Mouse (Mus musculus) gastrocnemius, postnatal 14 days (tissue): ENCODE results near the gene Gm10770. TPM values are rescaled to one million over a fixed set of nuclear protein-coding genes. Genes with fewer than 3 reads are reported as not detected.
A peak's percentile ranks its signal among the peaks of the same experiment; 100 is the strongest.
"Not testable (repeated sequence)": the region's sequence is repeated elsewhere in the genome, so short reads cannot be mapped to it uniquely, and the experiment has no call there.

Experiments used
- DNase-seq: peaks from one replicate; pipeline ENCODE4 v3.0.0; 2021; ENCODE audit warnings: mixed read lengths
- intact Hi-C: fragments of 180-260 bp; cut with DNase I; formaldehyde crosslinking; loops from one replicate; pipeline ENCODE4 v1.15.1; 2025; ENCODE audit warnings: low total_unique reads
- long read RNA-seq, 2 experiments: library from polyadenylated mRNA; stranded (forward); transcript quantifications; one replicate each; pipeline ENCODE4 v2.0.0; 2021
- total RNA-seq, 2 experiments: library from RNA; stranded (reverse); gene quantifications; 2 replicates each; pipeline ENCODE4 v1.2.3; 2021

Gm10770 gene
- total RNA-seq, result not detected
- long read RNA-seq, experiment 1, result 0 reads
- long read RNA-seq, experiment 2, result 0 reads

- DNase-seq, intact Hi-C loops: not testable (repeated sequence)
Measured at GRCm38 (mm10) chr2:150179579-150179978, at the start of gene Gm10770. Gene Gm10770, minus strand, starts transcription at chr2:150179679.

- DNase-seq, intact Hi-C loops: not testable (repeated sequence)
Measured at GRCm38 (mm10) chr2:150223263-150223662, 43.8 kb upstream of the Gm10770 start.

- intact Hi-C loops, DNase-seq: not testable (repeated sequence)
Measured at GRCm38 (mm10) chr2:150218363-150218725, 38.9 kb upstream of the Gm10770 start.

- intact Hi-C loops, result not testable (repeated sequence)
- peak; percentile 72 for DNase-seq
Measured at GRCm38 (mm10) chr2:150217600-150218362, 38.3 kb upstream of the Gm10770 start, which contains the start of gene Zfp937. Gene Zfp937, plus strand, starts transcription at chr2:150218073.

GRCm38 (mm10) chr2:150181570-150181999, 2.1 kb upstream of the Gm10770 start, which contains the start of gene Gm14139:
Gene Gm14139, plus strand, starts transcription at chr2:150181755.
- DNase-seq, intact Hi-C loops: not testable (repeated sequence)

GRCm38 (mm10) chr2:150181046-150181445, 1.6 kb upstream of the Gm10770 start:
- intact Hi-C loops, DNase-seq: not testable (repeated sequence)

GRCm38 (mm10) chr2:150173833-150174232, 5.6 kb downstream of the Gm10770 start:
- DNase-seq, result no peak
- intact Hi-C loops, result no loop called here

GRCm38 (mm10) chr2:150166703-150167102, 12.8 kb downstream of the Gm10770 start:
- DNase-seq, result no peak
- intact Hi-C loops, result no loop called here

- intact Hi-C loops, result no loop called here
- DNase-seq, result peak; percentile 82
Measured at GRCm38 (mm10) chr2:150136435-150136897, 43.0 kb downstream of the Gm10770 start, which contains the start of gene Zfp120. Gene Zfp120, minus strand, starts transcription at chr2:150136708.

GRCm38 (mm10) chr2:150132773-150133172, 46.7 kb downstream of the Gm10770 start:
- DNase-seq, result no peak
- intact Hi-C loops, result no loop called here

GRCm38 (mm10) chr2:150132002-150132401, 47.5 kb downstream of the Gm10770 start:
- DNase-seq, intact Hi-C loops: not testable (repeated sequence)

Other genes with a start within 250 kb of the Gm10770 start
- gene Zfp120, start 43.0 kb downstream of the Gm10770 start, total RNA-seq, result 1 to 10 TPM; 6.8 to 7.7 TPM
- gene Gm14139, start 2.1 kb upstream of the Gm10770 start, total RNA-seq, result not detected
- gene Zfp937, start 38.4 kb upstream of the Gm10770 start, total RNA-seq, result 1 to 10 TPM; 2.3 to 3.0 TPM
- gene Gm21994, start 75.9 kb upstream of the Gm10770 start, total RNA-seq, result 1 to 10 TPM; 2.0 to 2.9 TPM
- under 1 TPM in 1 of 2 experiments, not detected in 1; 0.06 TPM for gene Gm14124, start 77.8 kb upstream of the Gm10770 start, total RNA-seq
- gene Gm10130, start 144.0 kb upstream of the Gm10770 start, total RNA-seq, result 1 to 10 TPM; 1.4 to 1.5 TPM
- 1 to 10 TPM; 1.5 to 2.0 TPM for gene 3300002I08Rik, start 183.1 kb upstream of the Gm10770 start, total RNA-seq